Mouse (Mus musculus): ENCODE results near the gene Cux1. TPM values are rescaled to one million over a fixed set of nuclear protein-coding genes. Genes with fewer than 3 reads are reported as not detected.

Cux1 gene
- polyA plus RNA-seq, 1 experiment from 2014 or later = 131 TPM

GRCm38 (mm10) chr5:136561641-136562040 is 5.6 kb downstream of the Cux1 start:
- H3K4me3 ChIP-seq (ENCODE audit: inconsistent target) = no peak overlapping the region
- no peaks in the 10 kb centered on the region for H3K36me3 ChIP-seq (ENCODE audit: inconsistent target)
- H3K79me2 ChIP-seq (ENCODE audit: inconsistent target) = peaks cover 98% of the 10 kb centered on the region
- 80% methylated on average over 1 of the region's 1 CpGs for WGBS (ENCODE audit: missing documents)
- no peak overlapping the region for H3K27ac ChIP-seq

GRCm38 (mm10) chr5:136560656-136561055 is 6.6 kb downstream of the Cux1 start:
- Histone ChIP-seq H3K27ac (no peak overlapping the region), H3K79me2 (ENCODE audit: inconsistent target) (peaks cover 100% of the 10 kb centered on the region), H3K4me3 (ENCODE audit: inconsistent target) (no peak overlapping the region), H3K36me3 (ENCODE audit: inconsistent target) (no peaks in the 10 kb centered on the region)
- WGBS (ENCODE audit: missing documents) = 35% methylated on average over 7 of the region's 7 CpGs

- no peak overlapping the region for H3K4me3 ChIP-seq (ENCODE audit: inconsistent target)
- no peak overlapping the region for H3K27ac ChIP-seq
- 76% methylated on average over 4 of the region's 4 CpGs for WGBS (ENCODE audit: missing documents)
- H3K79me2 ChIP-seq (ENCODE audit: inconsistent target) = peaks cover 100% of the 10 kb centered on the region
- no peaks in the 10 kb centered on the region for H3K36me3 ChIP-seq (ENCODE audit: inconsistent target)
These were observed 9.8 kb downstream of the Cux1 start for GRCm38 (mm10) chr5:136557446-136557845.

- Histone ChIP-seq H3K27ac (no peak overlapping the region), H3K79me2 (ENCODE audit: inconsistent target) (peaks cover 100% of the 10 kb centered on the region), H3K36me3 (ENCODE audit: inconsistent target) (no peaks in the 10 kb centered on the region), H3K4me3 (ENCODE audit: inconsistent target) (no peak overlapping the region)
- WGBS (ENCODE audit: missing documents) = 87% methylated on average over 14 of the region's 14 CpGs
These were observed 10.7 kb downstream of the Cux1 start for GRCm38 (mm10) chr5:136556328-136557262.

- Histone ChIP-seq H3K79me2 (ENCODE audit: inconsistent target) (peaks cover 100% of the 10 kb centered on the region), H3K36me3 (ENCODE audit: inconsistent target) (no peaks in the 10 kb centered on the region), H3K4me3 (ENCODE audit: inconsistent target) (no peak overlapping the region), H3K27ac (no peak overlapping the region)
- WGBS (ENCODE audit: missing documents) = 19% methylated on average over 5 of the region's 5 CpGs
These were observed 11.6 kb downstream of the Cux1 start for GRCm38 (mm10) chr5:136555703-136556102.

- no peak overlapping the region for H3K4me3 ChIP-seq (ENCODE audit: inconsistent target)
- no peaks in the 10 kb centered on the region for H3K36me3 ChIP-seq (ENCODE audit: inconsistent target)
- H3K79me2 ChIP-seq (ENCODE audit: inconsistent target) = peaks cover 100% of the 10 kb centered on the region
- H3K27ac ChIP-seq = no peak overlapping the region
These were observed 14.5 kb downstream of the Cux1 start for GRCm38 (mm10) chr5:136552832-136553231.

- 76% methylated on average over 3 of the region's 3 CpGs for WGBS (ENCODE audit: missing documents)
- H3K36me3 ChIP-seq (ENCODE audit: inconsistent target) = no peaks in the 10 kb centered on the region
- no peak overlapping the region for H3K27ac ChIP-seq
- H3K79me2 ChIP-seq (ENCODE audit: inconsistent target) = peaks cover 100% of the 10 kb centered on the region
- no peak overlapping the region for H3K4me3 ChIP-seq (ENCODE audit: inconsistent target)
These were observed 15.2 kb downstream of the Cux1 start for GRCm38 (mm10) chr5:136552093-136552492.

GRCm38 (mm10) chr5:136551571-136551970 is 15.7 kb downstream of the Cux1 start:
- H3K27ac ChIP-seq = no peak overlapping the region
- WGBS (ENCODE audit: missing documents) = 87% methylated on average over 6 of the region's 6 CpGs

GRCm38 (mm10) chr5:136550726-136551125 is 16.6 kb downstream of the Cux1 start:
- Histone ChIP-seq H3K27ac (no peak overlapping the region), H3K79me2 (ENCODE audit: inconsistent target) (peaks cover 100% of the 10 kb centered on the region), H3K4me3 (ENCODE audit: inconsistent target) (no peak overlapping the region), H3K36me3 (ENCODE audit: inconsistent target) (no peaks in the 10 kb centered on the region)
- WGBS (ENCODE audit: missing documents) = 40% methylated on average over 2 of the region's 2 CpGs

More at GRCm38 (mm10) chr5:136551571-136551970, 15.7 kb downstream of the Cux1 start:
- no peak overlapping the region for H3K4me3 ChIP-seq (ENCODE audit: inconsistent target)
- H3K36me3 ChIP-seq (ENCODE audit: inconsistent target) = no peaks in the 10 kb centered on the region
- peaks cover 100% of the 10 kb centered on the region for H3K79me2 ChIP-seq (ENCODE audit: inconsistent target)

GRCm38 (mm10) chr5:136548776-136549175 is 18.5 kb downstream of the Cux1 start:
- Histone ChIP-seq H3K79me2 (ENCODE audit: inconsistent target) (peaks cover 100% of the 10 kb centered on the region), H3K4me3 (ENCODE audit: inconsistent target) (no peak overlapping the region)
- WGBS (ENCODE audit: missing documents) = 97% methylated on average over 2 of the region's 2 CpGs

GRCm38 (mm10) chr5:136545061-136545460 is 22.2 kb downstream of the Cux1 start:
- no peak overlapping the region for H3K4me3 ChIP-seq (ENCODE audit: inconsistent target)
- H3K79me2 ChIP-seq (ENCODE audit: inconsistent target) = peaks cover 100% of the 10 kb centered on the region
- no peaks in the 10 kb centered on the region for H3K36me3 ChIP-seq (ENCODE audit: inconsistent target)
- no peak overlapping the region for H3K27ac ChIP-seq
- 79% methylated on average over 4 of the region's 4 CpGs for WGBS (ENCODE audit: missing documents)

More at GRCm38 (mm10) chr5:136548776-136549175, 18.5 kb downstream of the Cux1 start:
- H3K27ac ChIP-seq = no peak overlapping the region
- H3K36me3 ChIP-seq (ENCODE audit: inconsistent target) = no peaks in the 10 kb centered on the region

- Histone ChIP-seq H3K36me3 (ENCODE audit: inconsistent target) (no peaks in the 10 kb centered on the region), H3K4me3 (ENCODE audit: inconsistent target) (no peak overlapping the region), H3K27ac (no peak overlapping the region), H3K79me2 (ENCODE audit: inconsistent target) (peaks cover 100% of the 10 kb centered on the region)
These were observed 24.1 kb downstream of the Cux1 start for GRCm38 (mm10) chr5:136543171-136543570.

- Histone ChIP-seq H3K27ac (no peak overlapping the region), H3K79me2 (ENCODE audit: inconsistent target) (peaks cover 100% of the 10 kb centered on the region), H3K36me3 (ENCODE audit: inconsistent target) (no peaks in the 10 kb centered on the region), H3K4me3 (ENCODE audit: inconsistent target) (no peak overlapping the region)
These were observed 26.3 kb downstream of the Cux1 start for GRCm38 (mm10) chr5:136540952-136541351.

- Histone ChIP-seq H3K79me2 (ENCODE audit: inconsistent target) (peaks cover 100% of the 10 kb centered on the region), H3K27ac (no peak overlapping the region), H3K4me3 (ENCODE audit: inconsistent target) (no peak overlapping the region), H3K36me3 (ENCODE audit: inconsistent target) (no peaks in the 10 kb centered on the region)
- WGBS (ENCODE audit: missing documents) = 97% methylated on average over 5 of the region's 5 CpGs
These were observed 27.0 kb downstream of the Cux1 start for GRCm38 (mm10) chr5:136540055-136540838.

GRCm38 (mm10) chr5:136536753-136537152 is 30.5 kb downstream of the Cux1 start:
- no peak overlapping the region for H3K4me3 ChIP-seq (ENCODE audit: inconsistent target)
- WGBS (ENCODE audit: missing documents) = 31% methylated on average over 4 of the region's 4 CpGs

More at GRCm38 (mm10) chr5:136536753-136537152, 30.5 kb downstream of the Cux1 start:
- Histone ChIP-seq H3K27ac (no peak overlapping the region), H3K79me2 (ENCODE audit: inconsistent target) (peaks cover 100% of the 10 kb centered on the region), H3K36me3 (ENCODE audit: inconsistent target) (no peaks in the 10 kb centered on the region)

All from macrophage (primary cell).